ENCODE assay signal across 9 mouse cellular contexts in the genomic region with DNA sequence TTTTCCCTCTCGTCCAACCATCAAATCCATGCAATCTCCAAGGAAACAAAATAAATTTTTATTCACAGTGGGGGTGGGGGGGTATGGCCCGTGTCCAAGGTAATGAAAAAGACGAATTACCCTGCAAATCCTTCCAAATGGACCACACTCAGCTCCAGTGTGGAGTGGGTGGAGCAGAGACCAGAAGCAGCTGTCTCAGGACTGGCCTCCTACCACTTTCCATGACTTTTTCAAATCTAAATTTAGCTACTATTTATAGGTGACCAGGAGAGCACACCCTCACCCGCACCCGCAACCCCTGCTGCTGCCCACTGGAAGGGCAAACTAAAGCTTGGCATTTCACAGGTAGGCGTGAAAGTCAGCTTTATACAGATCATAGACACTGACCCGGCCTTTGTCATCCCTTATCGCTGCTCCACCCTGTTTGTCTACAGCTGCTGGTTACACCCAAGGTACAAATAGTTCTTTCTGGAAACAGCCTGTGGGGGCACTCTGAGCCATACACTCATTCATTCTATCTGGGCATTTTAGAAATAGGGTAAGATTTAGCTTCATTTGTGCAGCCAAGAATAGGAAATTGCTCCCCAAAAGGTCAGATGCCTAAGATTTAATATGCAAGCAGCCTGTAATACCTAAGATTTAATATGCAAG.
DNase-seq lines count a peak whose midpoint lies in the region; ATAC-seq lines count a peak whose summit lies in the region.
"Had no signal": no experiment of that assay in that cellular context is flagged by ENCODE, and none has a peak within 500 bp of the region (broad histone marks: within the 10 kb centered on the region; RNA-seq: fewer than 3 reads in every experiment).

No protein-coding gene starts in this region.

- no peak overlapping the region for H3K9ac ChIP-seq in hindbrain, embryonic 14.5 days
- H3K9ac ChIP-seq: liver, embryonic 14.5 days had no signal

- WGBS in hindbrain, embryonic 14.5 days: 72% methylated on average over 8 of the region's 8 CpGs

- H3K27me3 ChIP-seq in hindbrain, embryonic 14.5 days (ENCODE audit: control insufficient read depth, insufficient read depth, low read length): no peaks in the 10 kb centered on the region

- no peaks in the 10 kb centered on the region for H3K9me3 ChIP-seq in hindbrain, embryonic 14.5 days (ENCODE audit: control insufficient read depth, low read length)

- no peak overlapping the region for H3K27ac ChIP-seq in hindbrain, embryonic 14.5 days
- H3K27ac ChIP-seq: liver, embryonic 14.5 days had no signal

- H3K4me1 ChIP-seq in hindbrain, embryonic 14.5 days (replicated peaks; ENCODE audit: control insufficient read depth, insufficient read depth, low read length): no peaks in the 10 kb centered on the region

- no peak overlapping the region for H3K4me3 ChIP-seq in hindbrain, embryonic 14.5 days (replicated peaks; ENCODE audit: low read length)

- no peak overlapping the region for H3K4me2 ChIP-seq in hindbrain, embryonic 14.5 days (replicated peaks)

- no peaks in the 10 kb centered on the region for H3K36me3 ChIP-seq in hindbrain, embryonic 14.5 days (replicated peaks; ENCODE audit: control insufficient read depth, insufficient read depth)

- DNase-seq in adrenal gland, postnatal 14 days: peak; percentile 22
- DNase-seq in adrenal gland, adult 18-20 months (ENCODE audit: low spot score in 2 of 2): no peak
- peak; percentile 11 for DNase-seq in urinary bladder, postnatal 14 days (ENCODE audit: low spot score)
- no peak for DNase-seq in urinary bladder, postnatal 10 days (ENCODE audit: low spot score)
- peak; percentile 30 to 37 for DNase-seq in kidney, postnatal 25 days
- DNase-seq in hindbrain, embryonic 14.5 days (ENCODE audit: low spot score): no peak
- no peak for DNase-seq in spleen, postnatal 14 days (ENCODE audit: low spot score in 2 of 2)

- no peak for ATAC-seq in hindbrain, embryonic 14.5 days (ENCODE audit: low FRiP score)
- no peak for ATAC-seq in activated CD4-positive, CD25-positive, alpha-beta regulatory T cell, adult 4 months

Comparison
In these comparisons a context has a peak if more than half of its experiments do, and no peak if none do; other contexts are left out.
1. DNase-seq: peak in adrenal gland, postnatal 14 days (single experiment), urinary bladder, postnatal 14 days (single experiment) and kidney, postnatal 25 days (2 of 2); none in adrenal gland, adult 18-20 months (0 of 2), urinary bladder, postnatal 10 days (single experiment), hindbrain, embryonic 14.5 days (single experiment) and spleen, postnatal 14 days (0 of 2).